Mouse (Mus musculus): ENCODE results near the gene Tnfaip1. TPM values are rescaled to one million over a fixed set of nuclear protein-coding genes. Genes with fewer than 3 reads are reported as not detected.

Tnfaip1 gene
- polyA plus RNA-seq, 2 experiments, result 6.7 to 12.6 TPM

DNA sequence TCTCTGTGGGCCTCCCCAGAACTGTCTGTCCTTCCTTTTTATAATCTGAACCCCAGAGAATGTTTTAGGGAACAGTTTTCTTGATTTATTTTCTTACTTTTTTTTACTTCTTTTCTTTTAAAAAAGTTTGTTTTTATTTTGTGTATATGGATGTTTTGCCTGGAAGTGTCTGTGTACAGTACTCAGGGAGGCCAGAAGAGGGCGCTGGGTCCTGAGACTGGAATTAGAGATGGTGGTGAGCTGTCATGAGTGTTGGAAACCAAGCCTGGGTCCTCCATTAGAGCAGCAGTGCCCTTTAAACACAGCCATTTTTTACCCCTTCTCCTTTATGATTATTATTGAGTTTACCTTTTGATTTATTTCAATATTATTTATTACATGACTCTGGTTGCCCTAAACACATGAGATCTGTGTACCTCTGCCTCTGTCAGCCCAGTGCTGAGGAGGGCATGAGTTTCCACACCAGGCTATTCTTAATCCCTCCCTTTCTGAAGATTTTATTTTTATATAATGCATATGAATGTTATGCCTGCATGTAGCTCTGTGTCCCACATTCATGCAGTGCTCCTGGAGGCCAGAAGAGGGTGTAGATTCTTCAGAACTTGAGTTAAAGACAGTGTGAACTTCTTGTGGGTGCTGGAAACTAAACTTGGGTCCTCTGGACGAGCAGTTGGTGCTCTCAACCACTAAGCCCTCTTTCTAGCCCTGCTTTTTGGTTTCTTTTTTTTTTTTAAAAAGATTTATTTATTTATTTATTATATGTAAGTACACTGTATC lies 20.4 kb downstream of the Tnfaip1 start:
- Histone ChIP-seq H3K9me3 (ENCODE audit: control insufficient read depth, low read length) (no peaks in the 10 kb centered on the region), H3K4me1 (replicated peaks; ENCODE audit: control insufficient read depth in 2 of 2, insufficient read depth in 2 of 2, low read length in 1 of 2) (peaks cover 4 to 11% of the 10 kb centered on the region in 2 experiments; a peak in 3 of 4 replicates), H3K4me2 (ENCODE audit: low read depth) (no peak overlapping the region), H3K36me3 (replicated peaks; ENCODE audit: control insufficient read depth, insufficient read depth, low read depth) (peaks cover 33% of the 10 kb centered on the region), H3K4me3 (ENCODE audit: insufficient read depth in 1 of 2, low read depth in 2 of 2, low read length in 2 of 2) (no peak overlapping the region), H3K27ac (no peak overlapping the region), H3K27me3 (ENCODE audit: control insufficient read depth, insufficient read depth, low read length) (no peaks in the 10 kb centered on the region), H3K9ac (replicated peaks) (no peak overlapping the region)
- TF ChIP-seq CTCF (IDR thresholded peaks at IDR 0.05; ENCODE audit: low read depth) (peak; percentile 69), EP300 (IDR thresholded peaks at IDR 0.05; ENCODE audit: low read depth) (no peak)
- ATAC-seq (ENCODE audit: insufficient read depth) (no peak), DNase-seq (ENCODE audit: low read depth in 3 of 3, low spot score in 3 of 3) (no peak)
- 37% methylated on average over 2 of the region's 2 CpGs for WGBS (ENCODE audit: insufficient replicate concordance)

DNA sequence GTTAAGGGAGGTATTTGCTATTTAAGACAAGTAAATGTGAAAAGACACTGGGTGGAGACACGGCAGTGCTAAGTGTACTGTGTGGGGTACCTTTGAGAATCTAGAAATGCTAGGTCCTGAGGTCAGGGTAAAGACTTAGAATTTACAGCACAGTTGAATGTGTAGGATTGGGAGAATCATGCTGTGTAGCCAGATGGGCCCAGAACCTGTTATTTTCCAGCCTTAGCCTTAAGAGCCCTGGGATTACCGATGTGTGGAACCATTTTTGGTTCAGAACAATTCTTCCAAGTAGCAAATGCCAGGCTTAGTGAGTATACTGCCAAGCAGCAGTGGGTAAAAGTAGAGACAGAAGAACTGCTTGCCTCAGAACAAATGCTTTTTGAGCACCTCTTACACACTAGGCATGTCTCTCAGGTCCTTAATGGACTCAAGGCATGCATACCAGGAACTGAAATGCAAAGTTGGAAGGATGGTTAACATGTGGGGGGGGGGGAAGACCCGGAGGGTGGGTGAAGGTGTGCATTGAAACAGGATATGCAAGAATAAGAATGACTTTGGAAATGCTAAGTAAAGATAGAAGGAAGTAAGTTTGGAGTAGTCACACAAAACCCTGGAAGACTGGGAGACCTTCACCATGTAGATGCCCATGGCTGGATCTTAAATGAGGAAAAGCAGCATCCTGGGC lies 22.9 kb downstream of the Tnfaip1 start:
- DNase-seq (ENCODE audit: low read depth in 3 of 3, low spot score in 3 of 3), result no peak
- ATAC-seq (ENCODE audit: insufficient read depth), result no peak
- H3K9ac ChIP-seq (replicated peaks), result peak overlapping the region; percentile 84
- peak overlapping the region in 1 of 2 experiments; percentile 75; a peak in 2 of 4 replicates for H3K4me3 ChIP-seq (ENCODE audit: insufficient read depth in 1 of 2, low read depth in 2 of 2, low read length in 2 of 2)
- 58% methylated on average over 3 of the region's 3 CpGs for WGBS (ENCODE audit: insufficient replicate concordance)
- peaks cover 27% of the 10 kb centered on the region for H3K36me3 ChIP-seq (replicated peaks; ENCODE audit: control insufficient read depth, insufficient read depth, low read depth)
- no peaks in the 10 kb centered on the region for H3K27me3 ChIP-seq (ENCODE audit: control insufficient read depth, insufficient read depth, low read length)
- H3K9me3 ChIP-seq (ENCODE audit: control insufficient read depth, low read length), result no peaks in the 10 kb centered on the region
- H3K27ac ChIP-seq, result no peak overlapping the region
- H3K4me1 ChIP-seq (replicated peaks; ENCODE audit: control insufficient read depth in 2 of 2, insufficient read depth in 2 of 2, low read length in 1 of 2), result peaks cover 4 to 11% of the 10 kb centered on the region in 2 experiments; a peak in 3 of 4 replicates
- peak overlapping the region; percentile 81 for H3K4me2 ChIP-seq (ENCODE audit: low read depth)
- no peak for TF ChIP-seq EP300 (IDR thresholded peaks at IDR 0.05; ENCODE audit: low read depth)
- no peak for TF ChIP-seq CTCF (IDR thresholded peaks at IDR 0.05; ENCODE audit: low read depth)

DNA sequence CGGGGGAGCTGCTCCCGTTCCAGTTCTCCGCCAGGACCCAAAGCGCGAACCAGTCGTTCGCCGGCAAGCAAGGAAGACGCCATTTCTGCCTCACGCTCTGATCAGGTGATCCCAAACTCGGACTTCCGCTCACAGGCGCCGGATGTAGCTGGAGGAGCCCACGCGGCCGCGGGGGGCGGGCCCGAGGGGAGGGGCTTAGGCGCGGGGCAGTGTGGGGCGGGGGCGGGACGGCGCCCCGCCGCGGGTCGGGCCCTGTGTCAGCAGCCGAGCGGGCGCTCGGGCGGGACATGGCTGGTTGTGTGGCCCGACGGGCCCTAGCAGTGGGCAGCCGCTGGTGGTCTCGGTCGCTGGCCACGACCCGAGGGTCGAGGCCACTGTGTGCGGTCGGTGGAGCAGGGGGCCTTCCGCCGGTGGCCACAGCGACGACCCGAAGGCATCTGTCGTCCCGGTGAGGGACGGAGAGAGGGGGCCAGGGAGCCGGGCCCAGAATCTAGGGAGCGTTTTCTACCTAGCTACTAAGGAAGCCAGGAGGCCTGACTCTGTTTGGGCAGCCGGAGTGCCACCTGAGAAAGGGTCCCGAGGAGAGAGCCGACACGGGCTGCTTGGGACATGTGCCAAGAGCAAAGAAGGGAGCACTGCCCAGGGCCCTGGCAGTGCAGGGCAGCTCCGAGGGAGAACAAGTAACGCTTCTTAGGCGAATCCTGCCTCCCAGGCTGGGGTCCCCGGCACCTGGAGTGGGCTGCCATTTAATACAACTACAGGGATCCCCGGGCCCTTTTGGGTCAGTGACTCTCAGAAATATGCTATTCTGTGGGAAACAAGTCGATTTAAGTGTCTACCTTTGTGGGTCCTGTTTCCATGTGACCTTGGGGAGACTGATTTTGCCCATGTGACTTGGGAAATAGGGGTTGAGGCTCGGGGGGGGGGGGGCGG lies 23.8 kb downstream of the Tnfaip1 start, which contains the start of the genes Tmem199 and Poldip2:
TSS of gene Tmem199 (minus strand) at position 148 of the 933 bp plus-strand sequence.
TSS of gene Poldip2 (plus strand) at position 169 of the 933 bp plus-strand sequence.
- under 1% methylated on average over 67 of the region's 67 CpGs for WGBS (ENCODE audit: insufficient replicate concordance)
- H3K4me1 ChIP-seq (replicated peaks; ENCODE audit: control insufficient read depth in 2 of 2, insufficient read depth in 2 of 2, low read length in 1 of 2), result peaks cover 4 to 11% of the 10 kb centered on the region in 2 experiments; a peak in 3 of 4 replicates

DNA sequence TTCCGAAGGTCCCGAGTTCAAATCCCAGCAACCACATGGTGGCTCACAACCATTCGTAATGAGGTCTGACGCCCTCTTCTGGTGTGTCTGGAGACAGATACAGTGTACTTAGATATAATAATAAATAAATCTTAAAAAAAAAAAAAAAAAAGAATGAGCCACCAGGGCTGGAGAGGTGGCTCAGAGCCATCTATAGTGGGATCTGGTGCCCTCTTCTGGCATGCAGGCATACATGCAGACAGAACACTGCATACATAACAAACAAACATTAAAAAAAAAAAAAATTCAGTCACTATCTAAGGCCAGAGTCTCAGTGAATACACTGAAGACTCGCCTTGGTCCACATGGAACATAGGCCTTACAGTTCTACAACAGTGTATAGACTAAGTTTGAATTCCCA lies 27.0 kb downstream of the Tnfaip1 start:
- DNase-seq (ENCODE audit: low read depth in 3 of 3, low spot score in 3 of 3), result no peak

More for the DNA sequence above, 23.8 kb downstream of the Tnfaip1 start, which contains the start of the genes Tmem199 and Poldip2:
- H3K4me2 ChIP-seq (ENCODE audit: low read depth), result peak within 1 kb of the TSS; percentile 81
- H3K4me3 ChIP-seq (ENCODE audit: insufficient read depth in 1 of 2, low read depth in 2 of 2, low read length in 2 of 2), result peak within 1 kb of the TSS; percentile 75
- DNase-seq (ENCODE audit: low read depth in 3 of 3, low spot score in 3 of 3), result peak; percentile 80 to 83 (median 80)
- ATAC-seq (ENCODE audit: insufficient read depth), result peak; percentile 98
- TF ChIP-seq EP300 (IDR thresholded peaks at IDR 0.05; ENCODE audit: low read depth) (no peak), CTCF (IDR thresholded peaks at IDR 0.05; ENCODE audit: low read depth) (no peak)
- peaks cover 29% of the 10 kb centered on the region for H3K36me3 ChIP-seq (replicated peaks; ENCODE audit: control insufficient read depth, insufficient read depth, low read depth)
- H3K27ac ChIP-seq, result peak within 1 kb of the TSS; percentile 4; the same call in 1 of the 2 replicates
- H3K27me3 ChIP-seq (ENCODE audit: control insufficient read depth, insufficient read depth, low read length), result no peaks in the 10 kb centered on the region
- H3K9ac ChIP-seq (replicated peaks), result peak within 1 kb of the TSS; percentile 84
- no peaks in the 10 kb centered on the region for H3K9me3 ChIP-seq (ENCODE audit: control insufficient read depth, low read length)

More for the DNA sequence above, 27.0 kb downstream of the Tnfaip1 start:
- Histone ChIP-seq H3K4me2 (ENCODE audit: low read depth) (no peak overlapping the region), H3K36me3 (replicated peaks; ENCODE audit: control insufficient read depth, insufficient read depth, low read depth) (peaks cover 15% of the 10 kb centered on the region), H3K9me3 (ENCODE audit: control insufficient read depth, low read length) (no peaks in the 10 kb centered on the region), H3K4me1 (replicated peaks; ENCODE audit: control insufficient read depth in 2 of 2, insufficient read depth in 2 of 2, low read length in 1 of 2) (peaks cover 4 to 11% of the 10 kb centered on the region in 2 experiments; a peak in 3 of 4 replicates), H3K27me3 (ENCODE audit: control insufficient read depth, insufficient read depth, low read length) (no peaks in the 10 kb centered on the region), H3K27ac (no peak overlapping the region), H3K4me3 (ENCODE audit: insufficient read depth in 1 of 2, low read depth in 2 of 2, low read length in 2 of 2) (no peak overlapping the region), H3K9ac (replicated peaks) (no peak overlapping the region)
- ATAC-seq (ENCODE audit: insufficient read depth), result no peak
- peak; percentile 51 for TF ChIP-seq CTCF (IDR thresholded peaks at IDR 0.05; ENCODE audit: low read depth)
- no peak for TF ChIP-seq EP300 (IDR thresholded peaks at IDR 0.05; ENCODE audit: low read depth)
- WGBS (ENCODE audit: insufficient replicate concordance), result 61% methylated on average over 5 of the region's 5 CpGs
